8 mouse cellular contexts compared by ENCODE assay signal in the genomic region with DNA sequence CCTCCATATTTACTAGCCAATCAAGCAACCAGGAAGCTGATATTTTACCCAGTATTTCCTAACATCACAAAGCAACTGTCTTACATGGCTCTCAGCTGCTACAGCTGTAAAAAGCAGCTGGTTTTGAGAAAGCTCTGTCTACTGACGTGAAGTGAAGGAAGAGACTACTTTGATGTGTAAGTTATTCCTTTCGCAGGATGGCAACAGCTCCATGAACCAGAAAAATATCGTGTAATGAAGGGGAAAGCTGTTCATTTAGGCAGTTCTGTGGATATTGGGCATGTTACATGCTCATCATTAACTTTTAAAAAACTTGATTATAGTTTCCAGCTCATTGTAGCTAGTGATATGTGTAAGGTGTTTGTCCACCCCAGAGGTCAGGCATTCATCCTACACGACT.
"Had no signal": no experiment of that assay in that cellular context is flagged by ENCODE, and none has a peak within 500 bp of the region (broad histone marks: within the 10 kb centered on the region; RNA-seq: fewer than 3 reads in every experiment).

No protein-coding gene starts in this region.

- DNase-seq: kidney, postnatal 25 days; layer of hippocampus, postnatal 36 days; thymus, postnatal 4 days had no signal

- H3K4me2 ChIP-seq: limb, embryonic 15.5 days; liver, embryonic 12.5 days had no signal

- H3K4me1 ChIP-seq: limb, embryonic 15.5 days; liver, embryonic 12.5 days; megakaryocyte, embryonic 14.5 days had no signal

- H3K9me3 ChIP-seq: limb, embryonic 15.5 days had no signal

- ATAC-seq: liver, embryonic 12.5 days had no signal

- H3K27ac ChIP-seq: limb, embryonic 15.5 days; liver, embryonic 12.5 days; midbrain, embryonic 13.5 days; stomach, postnatal 0 days had no signal

- H3K36me3 ChIP-seq: limb, embryonic 15.5 days; liver, embryonic 12.5 days had no signal

- H3K27me3 ChIP-seq: limb, embryonic 15.5 days; liver, embryonic 12.5 days; megakaryocyte, embryonic 14.5 days; midbrain, embryonic 13.5 days had no signal

- H3K4me3 ChIP-seq: limb, embryonic 15.5 days; liver, embryonic 12.5 days; megakaryocyte, embryonic 14.5 days; midbrain, embryonic 13.5 days had no signal

- H3K9ac ChIP-seq: limb, embryonic 15.5 days; liver, embryonic 12.5 days had no signal
